Mouse (Mus musculus): ENCODE measurements at regions not wholly inside any gene's neighbourhood (a gene's known extent, or its start where the extent isn't known, plus 50 kb on each side); places are given as distances from the start of the nearest gene placed in this dataset.

- no peaks in the 10 kb centered on the region for H3K27me3 ChIP-seq (replicated peaks)
- DNase-seq (ENCODE audit: extremely low read depth): no peak
- no peak overlapping the region for H3K9ac ChIP-seq (ENCODE audit: insufficient read depth, low read depth)
- in situ Hi-C loops (cut with MboI; ENCODE audit: low pct_ligation_motif_present, low pct_unique_long_range_greater_than_20kb, low sequenced_read_pairs): no loop called here
- no peak overlapping the region for H3K4me2 ChIP-seq (ENCODE audit: insufficient read depth, low read depth, poor library complexity, severe bottlenecking)
- no peaks in the 10 kb centered on the region for H3K4me1 ChIP-seq (ENCODE audit: control insufficient read depth in 1 of 2, insufficient read depth in 2 of 2)
- no peaks in the 10 kb centered on the region for H3K36me3 ChIP-seq (replicated peaks in 1 of 2; ENCODE audit: control insufficient read depth in 1 of 2, insufficient read depth in 1 of 2, low read length in 1 of 2)
- H3K9me3 ChIP-seq (replicated peaks; ENCODE audit: low read length): no peaks in the 10 kb centered on the region
- H3K4me3 ChIP-seq (replicated peaks in 1 of 3; ENCODE audit: low read depth in 2 of 3, low read length in 2 of 3, poor library complexity in 1 of 3): no peak overlapping the region
- dilution Hi-C loops (cut with MboI; ENCODE audit: extremely low pct_ligation_motif_present, extremely low pct_unique_long_range_greater_than_20kb, low sequenced_read_pairs): no loop called here
- no peak overlapping the region for H3K27ac ChIP-seq (ENCODE audit: insufficient read depth, low read depth)
- no peak for TF ChIP-seq JUND (conservative IDR thresholded peaks at IDR 0.05; ENCODE audit: low read depth, low read length)
- TF ChIP-seq MAX (IDR thresholded peaks at IDR 0.05; ENCODE audit: low read length): no peak
- TF ChIP-seq HCFC1 (IDR thresholded peaks at IDR 0.05; ENCODE audit: low read depth, low read length): no peak
- TF ChIP-seq ELF1 (IDR thresholded peaks at IDR 0.05; ENCODE audit: low read depth, low read length): no peak
- TF ChIP-seq EP300 (IDR thresholded peaks at IDR 0.05; ENCODE audit: low read length): no peak
- no peak for TF ChIP-seq UBTF (IDR thresholded peaks at IDR 0.05; ENCODE audit: low read depth, low read length)
- no peak for TF ChIP-seq POLR2A (IDR thresholded peaks at IDR 0.05; ENCODE audit: low read depth, low read length)
- no peak for TF ChIP-seq ETS1 (conservative IDR thresholded peaks at IDR 0.05; ENCODE audit: low read depth, low read length)
- no peak for TF ChIP-seq PAX5 (IDR thresholded peaks at IDR 0.05; ENCODE audit: low read length)
- TF ChIP-seq SMC3 (IDR thresholded peaks at IDR 0.05; ENCODE audit: low read depth, low read length): no peak
- no peak for TF ChIP-seq ZC3H11A (IDR thresholded peaks at IDR 0.05; ENCODE audit: low read depth, low read length)
- no peak for TF ChIP-seq MXI1 (IDR thresholded peaks at IDR 0.05; ENCODE audit: low read depth, low read length)
- no peak for TF ChIP-seq NRF1 (IDR thresholded peaks at IDR 0.05; ENCODE audit: low read depth, low read length)
- TF ChIP-seq CTCF (conservative IDR thresholded peaks at IDR 0.05 in 1 of 2, IDR thresholded peaks at IDR 0.05 in 1 of 2; ENCODE audit: low read depth in 2 of 2, low read length in 2 of 2): no peak
- no peak for TF ChIP-seq ZMIZ1 (IDR thresholded peaks at IDR 0.05; ENCODE audit: low read depth, low read length)
- no peak for TF ChIP-seq NELFE (IDR thresholded peaks at IDR 0.05; ENCODE audit: low read depth, low read length)
- TF ChIP-seq GABPA (IDR thresholded peaks at IDR 0.05; ENCODE audit: insufficient replicate concordance, low read depth, low read length): no peak
- H3K79me2 ChIP-seq (replicated peaks; ENCODE audit: control insufficient read depth, extremely low read depth, insufficient read depth, poor library complexity, severe bottlenecking): no peaks in the 10 kb centered on the region
Measured at GRCm38 (mm10) chr15:5579559-5579958, 335.6 kb upstream of the Ptger4 start.

DNA sequence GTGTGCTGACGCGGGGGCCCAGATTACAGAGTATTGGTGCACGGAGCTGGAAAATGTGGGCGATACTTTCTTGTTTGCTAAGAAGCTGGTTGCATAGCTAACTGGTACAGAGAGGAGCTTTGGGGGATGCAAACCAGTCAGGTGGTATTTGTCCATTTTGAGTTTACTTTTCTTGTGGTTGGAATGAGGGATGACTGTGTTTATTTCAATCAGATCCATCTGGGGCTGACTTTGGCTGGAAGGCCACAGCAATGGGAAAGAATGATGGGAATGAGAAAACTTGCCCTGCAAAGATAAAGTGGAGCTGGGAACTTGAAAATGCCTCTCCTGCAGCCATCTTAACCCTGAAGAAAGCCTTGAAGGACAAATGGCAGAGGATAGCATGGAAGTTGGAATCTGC lies 336.4 kb upstream of the Ptger4 start:
- TF ChIP-seq POLR2A (IDR thresholded peaks at IDR 0.05; ENCODE audit: low read depth, low read length) (no peak), ZKSCAN1 (IDR thresholded peaks at IDR 0.05; ENCODE audit: borderline replicate concordance, low read depth, low read length) (no peak), MXI1 (IDR thresholded peaks at IDR 0.05; ENCODE audit: low read depth, low read length) (no peak), E2F4 (IDR thresholded peaks at IDR 0.05; ENCODE audit: insufficient replicate concordance, low read depth, low read length) (no peak), CHD1 (IDR thresholded peaks at IDR 0.05; ENCODE audit: low read depth, low read length) (no peak), NELFE (IDR thresholded peaks at IDR 0.05; ENCODE audit: low read depth, low read length) (no peak), KAT2A (IDR thresholded peaks at IDR 0.05; ENCODE audit: insufficient replicate concordance, low read length) (no peak), IRF4 (IDR thresholded peaks at IDR 0.05; ENCODE audit: low read depth, low read length) (no peak), RCOR1 (conservative IDR thresholded peaks at IDR 0.05; ENCODE audit: low read depth, low read length) (no peak), USF1 (IDR thresholded peaks at IDR 0.05; ENCODE audit: low read depth, low read length) (no peak), EP300 (IDR thresholded peaks at IDR 0.05; ENCODE audit: low read length) (no peak)
- in situ Hi-C loops (cut with MboI; ENCODE audit: low pct_ligation_motif_present, low pct_unique_long_range_greater_than_20kb, low sequenced_read_pairs): no loop called here

More for the DNA sequence above, 336.4 kb upstream of the Ptger4 start:
- no peaks in the 10 kb centered on the region for H3K9me3 ChIP-seq (replicated peaks; ENCODE audit: low read length)
- H3K4me1 ChIP-seq (ENCODE audit: control insufficient read depth in 1 of 2, insufficient read depth in 2 of 2): no peaks in the 10 kb centered on the region
- no peaks in the 10 kb centered on the region for H3K36me3 ChIP-seq (replicated peaks in 1 of 2; ENCODE audit: control insufficient read depth in 1 of 2, insufficient read depth in 1 of 2, low read length in 1 of 2)
- H3K9ac ChIP-seq (ENCODE audit: insufficient read depth, low read depth): no peak overlapping the region
- no peaks in the 10 kb centered on the region for H3K79me2 ChIP-seq (replicated peaks; ENCODE audit: control insufficient read depth, extremely low read depth, insufficient read depth, poor library complexity, severe bottlenecking)
- dilution Hi-C loops (cut with MboI; ENCODE audit: extremely low pct_ligation_motif_present, extremely low pct_unique_long_range_greater_than_20kb, low sequenced_read_pairs): no loop called here
- no peak overlapping the region for H3K4me2 ChIP-seq (ENCODE audit: insufficient read depth, low read depth, poor library complexity, severe bottlenecking)
- no peaks in the 10 kb centered on the region for H3K27me3 ChIP-seq (replicated peaks)
- H3K4me3 ChIP-seq (replicated peaks in 1 of 3; ENCODE audit: low read depth in 2 of 3, low read length in 2 of 3, poor library complexity in 1 of 3): no peak overlapping the region
- no peak overlapping the region for H3K27ac ChIP-seq (ENCODE audit: insufficient read depth, low read depth)
- DNase-seq (ENCODE audit: extremely low read depth): no peak
